Mouse (Mus musculus) spleen, adult 2 months (tissue): ENCODE data around the gene Myl7. TPM values are rescaled to one million over a fixed set of nuclear protein-coding genes. Genes with fewer than 3 reads are reported as not detected.

Source experiments
- DNase-seq, 2 experiments: peaks; one replicate each; pipeline versions ENCODE4 v3.0.0 to v3.0.0-alpha.2; 2012 to 2021; ENCODE audit warnings: low spot score in 2 of 2, low read depth in 1 of 2
- H3K27ac ChIP-seq: fragments of 200-500 bp; 2 replicates; pipeline ENCODE4 v1.5.1; 2012; ENCODE audit warnings: low read length, inconsistent platforms; ENCODE audit not compliant: insufficient read depth
- H3K27me3 ChIP-seq: fragments of 200-500 bp; 2 replicates; pipeline ENCODE4 v1.6.1; 2012; ENCODE audit warnings: mild to moderate bottlenecking, moderate library complexity, low read length, inconsistent platforms; ENCODE audit not compliant: control insufficient read depth, insufficient read depth
- H3K36me3 ChIP-seq: fragments of 200-500 bp; 2 replicates; pipeline ENCODE4 v1.6.1; 2012; ENCODE audit warnings: mild to moderate bottlenecking, low read length, inconsistent platforms; ENCODE audit not compliant: control insufficient read depth, insufficient read depth
- H3K4me1 ChIP-seq: fragments of 200-500 bp; 2 replicates; pipeline ENCODE4 v1.6.1; 2011; ENCODE audit warnings: inconsistent platforms; ENCODE audit not compliant: control insufficient read depth, insufficient read depth, insufficient read length
- H3K4me3 ChIP-seq: fragments of 200-500 bp; 2 replicates; pipeline ENCODE4 v1.5.1; 2011; ENCODE audit warnings: mild to moderate bottlenecking, inconsistent platforms; ENCODE audit not compliant: insufficient read depth, insufficient read length; ENCODE audit errors: extremely low read depth
- CTCF ChIP-seq: fragments of 200-500 bp; IDR thresholded peaks from 2 replicates; pipeline ENCODE4 v1.5.1; 2011; ENCODE audit warnings: mild to moderate bottlenecking, inconsistent platforms; ENCODE audit not compliant: insufficient read depth, insufficient read length, insufficient replicate concordance; ENCODE audit errors: extremely low read depth
- POLR2A ChIP-seq: fragments of 200-500 bp; IDR thresholded peaks from 2 replicates; pipeline ENCODE4 v1.6.1; 2011; ENCODE audit warnings: low read depth, low read length, inconsistent platforms
- WGBS: fragments of 180-500 bp; shearing (Covaris S2); methylation state at CpG from one replicate; pipeline ENCODE4 v1.1.7; 2018; 5-methylcytosine and 5-hydroxymethylcytosine counted together
- polyA plus RNA-seq: library from polyadenylated mRNA; depleted of rRNA; stranded (reverse); fragments of >200 nt; gene quantifications from 2 replicates; pipeline ENCODE4 v1.2.3, GENCODE M21; 2012

Myl7 gene
- polyA plus RNA-seq, 1 experiment, result 0.54 TPM

DNA sequence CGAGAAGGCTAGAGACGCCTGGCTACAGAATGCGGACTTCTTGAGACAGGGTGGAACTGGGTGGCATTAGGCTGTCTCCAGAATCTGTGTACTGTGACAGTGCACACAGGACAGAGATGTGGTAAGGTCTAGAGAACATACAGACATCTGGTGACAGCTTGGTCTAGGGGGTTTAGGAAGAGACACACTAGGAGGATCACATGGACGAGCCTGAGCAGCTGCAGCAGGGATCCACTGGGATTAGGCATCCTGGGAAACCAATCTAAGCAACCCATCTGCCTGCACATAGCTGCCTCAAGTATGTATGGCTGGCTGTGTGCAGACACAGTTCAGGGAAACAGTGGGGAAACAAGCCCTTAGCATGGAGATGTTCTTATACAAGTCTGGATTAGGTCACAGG is 15.4 kb upstream of the Myl7 start:
- Histone ChIP-seq H3K4me3 (no peak overlapping the region), H3K36me3 (no peaks in the 10 kb centered on the region), H3K4me1 (no peaks in the 10 kb centered on the region), H3K27me3 (no peaks in the 10 kb centered on the region), H3K27ac (no peak overlapping the region)
- WGBS, result 72% methylated on average over 4 of the region's 4 CpGs
- DNase-seq, result no peak
- no peak for TF ChIP-seq CTCF
- no peak for TF ChIP-seq POLR2A

DNA sequence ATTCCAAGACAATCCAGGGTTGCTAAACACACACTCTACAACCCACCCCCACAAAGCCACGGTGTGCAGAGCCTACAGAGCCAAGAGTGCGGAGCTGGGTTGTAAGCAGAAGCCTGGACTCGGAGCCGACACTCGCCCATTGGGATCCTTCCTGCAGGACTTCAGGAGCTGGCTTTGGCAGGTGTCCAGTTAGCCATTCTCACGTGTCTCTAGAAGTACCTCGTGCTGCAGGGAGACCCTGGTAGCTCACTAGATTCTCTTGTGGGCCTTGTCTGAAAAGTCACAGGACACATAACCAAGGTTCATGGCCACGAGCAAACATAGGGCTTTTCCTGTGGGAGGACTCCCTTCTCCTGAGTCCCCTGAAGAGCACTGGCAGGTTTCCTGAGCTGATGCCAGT is 14.7 kb upstream of the Myl7 start:
- DNase-seq, result no peak
- no peaks in the 10 kb centered on the region for H3K4me1 ChIP-seq
- TF ChIP-seq POLR2A, result no peak
- no peak for TF ChIP-seq CTCF
- no peak overlapping the region for H3K27ac ChIP-seq
- H3K27me3 ChIP-seq, result no peaks in the 10 kb centered on the region
- no peaks in the 10 kb centered on the region for H3K36me3 ChIP-seq
- no peak overlapping the region for H3K4me3 ChIP-seq
- WGBS, result 73% methylated on average over 8 of the region's 8 CpGs

DNA sequence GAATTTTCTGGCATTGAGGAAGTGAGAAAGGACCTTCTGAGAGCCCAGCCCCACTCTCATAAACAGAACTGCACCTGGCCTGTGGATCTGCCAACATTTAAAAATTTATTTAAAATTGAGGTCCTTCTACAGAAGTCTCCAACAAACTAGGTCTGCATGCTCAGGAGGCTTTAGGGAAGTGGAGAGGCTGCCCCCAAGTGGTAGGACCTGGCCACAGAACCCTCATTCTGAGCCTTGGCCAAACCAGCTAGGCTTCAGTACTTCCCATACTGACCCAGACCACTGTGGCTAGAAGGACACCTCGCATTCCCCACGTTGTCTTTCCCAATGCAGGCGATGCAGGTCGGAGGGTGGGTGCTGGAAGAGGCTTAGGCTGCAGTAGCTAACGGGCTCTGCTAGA is 14.1 kb upstream of the Myl7 start:
- Histone ChIP-seq H3K27me3 (no peaks in the 10 kb centered on the region), H3K4me3 (no peak overlapping the region), H3K36me3 (no peaks in the 10 kb centered on the region), H3K27ac (no peak overlapping the region), H3K4me1 (no peaks in the 10 kb centered on the region)
- WGBS, result 28% methylated on average over 5 of the region's 5 CpGs
- DNase-seq, result peak in 1 of 2 experiments; percentile 49
- TF ChIP-seq CTCF (peak; percentile 57; the same call in 1 of the 2 replicates), POLR2A (no peak)

DNA sequence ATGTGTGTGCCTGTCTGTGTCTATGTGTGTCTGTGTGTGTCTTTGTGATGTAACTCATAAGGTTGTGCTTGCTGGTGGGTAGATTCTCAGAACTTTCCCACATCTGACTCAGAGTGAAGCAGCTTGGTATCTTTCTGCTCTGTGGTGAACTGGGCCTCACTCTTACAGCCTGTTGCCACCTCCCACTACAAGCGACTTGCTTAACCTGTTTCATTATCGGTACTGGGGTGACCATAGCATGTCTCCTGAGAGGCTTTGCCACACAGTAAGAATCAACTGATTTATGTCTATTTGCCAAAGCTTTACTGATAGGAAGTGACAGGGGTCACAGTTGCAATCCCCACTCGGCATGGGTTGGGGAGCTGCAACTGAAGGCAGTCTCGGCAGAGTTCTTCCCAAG is 10.1 kb upstream of the Myl7 start:
- Histone ChIP-seq H3K27ac (no peak overlapping the region), H3K27me3 (no peaks in the 10 kb centered on the region), H3K4me3 (no peak overlapping the region), H3K4me1 (no peaks in the 10 kb centered on the region), H3K36me3 (no peaks in the 10 kb centered on the region)
- TF ChIP-seq POLR2A (no peak), CTCF (no peak)
- 92% methylated on average over 4 of the region's 4 CpGs for WGBS
- no peak for DNase-seq

DNA sequence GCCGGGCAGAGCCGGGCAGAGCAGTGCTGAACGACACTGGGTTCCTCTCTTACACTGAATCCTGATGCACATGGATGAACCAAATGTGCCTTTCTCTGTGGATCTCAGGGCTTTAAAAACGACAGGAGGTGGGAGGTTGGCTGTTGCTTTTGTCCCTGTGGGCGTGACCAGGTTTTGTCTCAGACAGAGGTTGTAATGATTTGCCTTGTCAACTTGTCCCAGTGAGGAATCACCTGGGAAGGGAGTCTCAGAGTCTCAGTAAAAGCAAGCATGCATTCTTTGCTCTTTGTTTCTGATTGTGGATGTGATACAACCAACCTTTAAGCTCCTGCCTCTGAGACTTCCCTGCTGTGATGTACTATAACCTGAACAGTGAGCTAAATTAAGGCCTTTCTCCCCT is 8.5 kb upstream of the Myl7 start:
- 80% methylated on average over 5 of the region's 5 CpGs for WGBS

DNA sequence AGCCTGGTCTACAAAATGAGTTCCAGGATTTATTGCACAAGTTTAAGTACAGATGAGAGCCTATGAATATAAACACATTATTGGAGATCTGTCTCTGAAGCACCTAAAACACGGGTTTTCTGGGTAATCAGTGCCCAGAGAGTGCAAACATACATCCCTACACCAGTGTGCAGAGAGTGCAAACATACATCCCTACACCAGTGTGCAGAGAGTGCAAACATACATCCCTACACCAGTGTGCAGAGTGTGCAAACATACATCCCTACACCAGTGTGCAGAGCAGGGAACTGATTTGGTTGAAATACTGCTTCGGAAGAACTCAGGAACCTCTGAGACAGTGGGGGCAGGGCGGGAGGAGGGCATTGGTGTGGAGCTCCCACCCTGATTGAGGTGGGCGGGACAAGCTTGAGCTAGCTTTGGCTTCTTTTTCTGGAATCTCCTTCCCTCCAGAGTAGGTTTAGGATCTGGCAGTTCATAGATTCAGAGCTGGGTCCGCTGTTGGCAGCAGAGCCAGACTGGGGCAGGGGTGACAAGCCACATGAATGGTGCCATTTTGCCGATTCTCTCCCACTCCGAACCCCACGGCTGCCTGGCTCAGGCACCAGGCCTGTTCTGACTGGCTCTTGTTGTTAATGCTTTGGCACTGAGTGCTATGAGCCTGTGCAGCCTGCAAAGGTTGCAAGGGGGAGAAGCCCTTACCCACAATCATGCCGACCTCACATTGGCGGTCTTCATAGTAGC is 7.4 kb upstream of the Myl7 start:
- Histone ChIP-seq H3K4me1 (no peaks in the 10 kb centered on the region), H3K36me3 (no peaks in the 10 kb centered on the region), H3K27ac (no peak overlapping the region), H3K4me3 (no peak overlapping the region), H3K27me3 (peaks cover 2% of the 10 kb centered on the region; the same call in 1 of the 2 replicates)
- WGBS, result 88% methylated on average over 10 of the region's 10 CpGs
- DNase-seq, result no peak
- TF ChIP-seq POLR2A (no peak), CTCF (no peak)

More for the DNA sequence above, 8.5 kb upstream of the Myl7 start:
- no peak overlapping the region for H3K27ac ChIP-seq
- H3K4me3 ChIP-seq, result no peak overlapping the region
- no peaks in the 10 kb centered on the region for H3K36me3 ChIP-seq
- H3K27me3 ChIP-seq, result no peaks in the 10 kb centered on the region
- TF ChIP-seq CTCF (no peak), POLR2A (no peak)
- DNase-seq, result no peak
- H3K4me1 ChIP-seq, result no peaks in the 10 kb centered on the region

DNA sequence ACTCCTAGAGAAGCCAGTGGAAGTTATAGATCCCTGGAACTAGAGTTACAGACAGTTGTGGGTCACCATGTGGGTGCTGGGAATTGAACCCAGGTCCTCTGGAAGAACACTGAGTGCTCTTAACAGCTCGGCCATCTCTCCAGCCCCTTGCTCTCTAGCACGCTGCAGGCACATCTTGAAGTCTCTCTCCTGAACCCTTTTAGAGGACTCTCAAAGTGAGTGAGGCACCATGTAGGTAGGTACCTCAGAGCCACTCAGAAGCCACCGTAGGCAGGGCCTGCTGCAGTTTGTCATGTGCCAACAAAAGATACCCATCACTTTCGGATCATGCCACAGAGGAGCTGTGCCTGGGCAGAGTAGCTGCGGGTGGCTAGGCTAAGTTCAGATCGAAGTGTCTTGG is 6.3 kb upstream of the Myl7 start:
- Histone ChIP-seq H3K4me3 (no peak overlapping the region), H3K27ac (no peak overlapping the region), H3K36me3 (no peaks in the 10 kb centered on the region), H3K27me3 (peaks cover 2% of the 10 kb centered on the region; the same call in 1 of the 2 replicates), H3K4me1 (no peaks in the 10 kb centered on the region)
- 87% methylated on average over 6 of the region's 6 CpGs for WGBS
- DNase-seq, result no peak
- TF ChIP-seq POLR2A (no peak), CTCF (no peak)
